Mouse (Mus musculus) bone marrow macrophage, adult 2 months (primary cell): ENCODE results near the gene Jmjd1c. TPM values are rescaled to one million over a fixed set of nuclear protein-coding genes. Genes with fewer than 3 reads are reported as not detected.
A peak's percentile ranks its signal among the peaks of the same experiment; 100 is the strongest.

Experiments used
- H3K27ac ChIP-seq: 2 replicates; pipeline ENCODE4 v1.5.1; 2012; ENCODE audit warnings: low read depth, low read length; ENCODE audit not compliant: insufficient read depth
- H3K4me1 ChIP-seq: 2 replicates; pipeline ENCODE4 v1.6.1; 2012; ENCODE audit warnings: low read length; ENCODE audit not compliant: control insufficient read depth, insufficient read depth
- H3K4me3 ChIP-seq: 2 replicates; pipeline ENCODE4 v1.5.1; 2012; ENCODE audit warnings: mild to moderate bottlenecking, low read length, moderate library complexity; ENCODE audit not compliant: insufficient read depth
- CTCF ChIP-seq: IDR thresholded peaks from 2 replicates; pipeline ENCODE4 v1.5.1; 2012; ENCODE audit warnings: low read depth, mild to moderate bottlenecking, low read length, moderate library complexity
- POLR2A ChIP-seq: IDR thresholded peaks from 2 replicates; pipeline ENCODE4 v1.6.1; 2012; ENCODE audit warnings: mild to moderate bottlenecking, low read depth, low read length, borderline replicate concordance
- polyA plus RNA-seq: library from polyadenylated mRNA; stranded (reverse); fragments of >200 nt; gene quantifications from 2 replicates; pipeline ENCODE4 v1.2.4, GENCODE M21; 2012; ENCODE audit not compliant: missing spikeins, insufficient read depth, insufficient read length

The Jmjd1c gene
- polyA plus RNA-seq, 1 experiment = 69.2 TPM

GRCm38 (mm10) chr10:67186489-67186888, 90.6 kb downstream of the Jmjd1c start:
- H3K4me1 ChIP-seq = peaks cover 17% of the 10 kb centered on the region
- peak overlapping the region; percentile 79 for H3K27ac ChIP-seq
- TF ChIP-seq CTCF (no peak), POLR2A (no peak)
- H3K4me3 ChIP-seq = peak overlapping the region; percentile 56; the same call in 1 of the 2 replicates

- Histone ChIP-seq H3K4me1 (peaks cover 12% of the 10 kb centered on the region), H3K4me3 (peak overlapping the region; percentile 54), H3K27ac (peak overlapping the region; percentile 79)
- TF ChIP-seq POLR2A = no peak
- no peak for TF ChIP-seq CTCF
Measured at GRCm38 (mm10) chr10:67187001-67187453, 91.1 kb downstream of the Jmjd1c start.

GRCm38 (mm10) chr10:67187952-67188351, 92.0 kb downstream of the Jmjd1c start:
- Histone ChIP-seq H3K27ac (no peak overlapping the region), H3K4me1 (peaks cover 10% of the 10 kb centered on the region), H3K4me3 (peak overlapping the region; percentile 45)
- TF ChIP-seq POLR2A = no peak
- TF ChIP-seq CTCF = no peak

- Histone ChIP-seq H3K27ac (peak overlapping the region; percentile 43; the same call in 1 of the 2 replicates), H3K4me3 (peak overlapping the region; percentile 60), H3K4me1 (peaks cover 12% of the 10 kb centered on the region)
- no peak for TF ChIP-seq POLR2A
- TF ChIP-seq CTCF = no peak
Measured at GRCm38 (mm10) chr10:67189057-67189456, 93.1 kb downstream of the Jmjd1c start.

GRCm38 (mm10) chr10:67190261-67190660, 94.3 kb downstream of the Jmjd1c start:
- no peak overlapping the region for H3K4me3 ChIP-seq
- TF ChIP-seq POLR2A = no peak
- TF ChIP-seq CTCF = no peak
- peaks cover 9% of the 10 kb centered on the region for H3K4me1 ChIP-seq
- no peak overlapping the region for H3K27ac ChIP-seq

- H3K27ac ChIP-seq = no peak overlapping the region
- no peak overlapping the region for H3K4me3 ChIP-seq
- H3K4me1 ChIP-seq = peaks cover 15% of the 10 kb centered on the region
- TF ChIP-seq POLR2A = no peak
- peak; percentile 63 for TF ChIP-seq CTCF
Measured at GRCm38 (mm10) chr10:67192366-67192765, 96.4 kb downstream of the Jmjd1c start.

- no peak overlapping the region for H3K27ac ChIP-seq
- TF ChIP-seq POLR2A (no peak), CTCF (no peak)
- no peak overlapping the region for H3K4me3 ChIP-seq
- H3K4me1 ChIP-seq = peaks cover 18% of the 10 kb centered on the region
Measured at GRCm38 (mm10) chr10:67193003-67193652, 97.2 kb downstream of the Jmjd1c start.

- no peak for TF ChIP-seq POLR2A
- no peak for TF ChIP-seq CTCF
- H3K4me3 ChIP-seq = no peak overlapping the region
- H3K27ac ChIP-seq = no peak overlapping the region
- peaks cover 21% of the 10 kb centered on the region for H3K4me1 ChIP-seq
Measured at GRCm38 (mm10) chr10:67194046-67194445, 98.1 kb downstream of the Jmjd1c start.

GRCm38 (mm10) chr10:67195671-67196070, 99.7 kb downstream of the Jmjd1c start:
- TF ChIP-seq POLR2A (no peak), CTCF (no peak)
- Histone ChIP-seq H3K4me3 (no peak overlapping the region), H3K4me1 (peaks cover 25% of the 10 kb centered on the region), H3K27ac (no peak overlapping the region)

GRCm38 (mm10) chr10:67197186-67197585, 101.3 kb downstream of the Jmjd1c start:
- H3K4me3 ChIP-seq = no peak overlapping the region
- H3K27ac ChIP-seq = no peak overlapping the region
- H3K4me1 ChIP-seq = peaks cover 34% of the 10 kb centered on the region
- no peak for TF ChIP-seq CTCF
- no peak for TF ChIP-seq POLR2A

- H3K27ac ChIP-seq = no peak overlapping the region
- no peak for TF ChIP-seq CTCF
- TF ChIP-seq POLR2A = no peak
- no peak overlapping the region for H3K4me3 ChIP-seq
- peaks cover 39% of the 10 kb centered on the region for H3K4me1 ChIP-seq
Measured at GRCm38 (mm10) chr10:67197829-67198228, 101.9 kb downstream of the Jmjd1c start.
